Mouse (Mus musculus) small intestine, adult 2 months (tissue): ENCODE data around the gene Fam129a. TPM values are rescaled to one million over a fixed set of nuclear protein-coding genes. Genes with fewer than 3 reads are reported as not detected.

ENCODE experiments used
- H3K27ac ChIP-seq: fragments of 200-500 bp; 2 replicates; pipeline ENCODE4 v1.5.1; 2012; ENCODE audit warnings: low read depth, low read length, control low read depth, inconsistent platforms; ENCODE audit not compliant: insufficient read depth
- H3K27me3 ChIP-seq: fragments of 200-500 bp; 2 replicates; pipeline ENCODE4 v1.6.1; 2012; ENCODE audit warnings: mild to moderate bottlenecking, moderate library complexity, low read length, inconsistent platforms; ENCODE audit not compliant: control insufficient read depth, insufficient read depth
- H3K36me3 ChIP-seq: fragments of 200-500 bp; 2 replicates; pipeline ENCODE4 v1.6.1; 2012; ENCODE audit warnings: mild to moderate bottlenecking, low read length, control low read depth, inconsistent platforms; ENCODE audit not compliant: control insufficient read depth, insufficient read depth
- H3K4me1 ChIP-seq: fragments of 200-500 bp; 2 replicates; pipeline ENCODE4 v1.6.1; 2012; ENCODE audit warnings: low read length, inconsistent platforms, mixed read lengths; ENCODE audit not compliant: control insufficient read depth, insufficient read depth, insufficient read length
- H3K4me3 ChIP-seq: fragments of 200-500 bp; 2 replicates; pipeline ENCODE4 v1.5.1; 2012; ENCODE audit warnings: low read depth, mild to moderate bottlenecking, control low read depth, inconsistent platforms, low read length, moderate library complexity
- CTCF ChIP-seq: fragments of 200-500 bp; IDR thresholded peaks from 2 replicates; pipeline ENCODE4 v1.5.1; 2012; ENCODE audit warnings: low read depth, mild to moderate bottlenecking, control low read depth, inconsistent platforms, low read length, moderate library complexity, mixed read lengths; ENCODE audit not compliant: insufficient replicate concordance, insufficient read length; ENCODE audit errors: extremely low read depth
- POLR2A ChIP-seq: fragments of 200-500 bp; IDR thresholded peaks from 2 replicates; pipeline ENCODE4 v1.6.1; 2012; ENCODE audit warnings: low read depth, mild to moderate bottlenecking, control low read depth, inconsistent platforms, low read length, moderate library complexity
- WGBS: fragments of 180-500 bp; shearing (Covaris S2); methylation state at CpG from one replicate; pipeline ENCODE4 v1.1.7; 2018; 5-methylcytosine and 5-hydroxymethylcytosine counted together
- polyA plus RNA-seq: library from polyadenylated mRNA; depleted of rRNA; stranded (reverse); fragments of >200 nt; gene quantifications from 2 replicates; pipeline ENCODE4 v1.2.3, GENCODE M21; 2012

Fam129a gene
- polyA plus RNA-seq, 1 experiment: 1.6 TPM

DNA sequence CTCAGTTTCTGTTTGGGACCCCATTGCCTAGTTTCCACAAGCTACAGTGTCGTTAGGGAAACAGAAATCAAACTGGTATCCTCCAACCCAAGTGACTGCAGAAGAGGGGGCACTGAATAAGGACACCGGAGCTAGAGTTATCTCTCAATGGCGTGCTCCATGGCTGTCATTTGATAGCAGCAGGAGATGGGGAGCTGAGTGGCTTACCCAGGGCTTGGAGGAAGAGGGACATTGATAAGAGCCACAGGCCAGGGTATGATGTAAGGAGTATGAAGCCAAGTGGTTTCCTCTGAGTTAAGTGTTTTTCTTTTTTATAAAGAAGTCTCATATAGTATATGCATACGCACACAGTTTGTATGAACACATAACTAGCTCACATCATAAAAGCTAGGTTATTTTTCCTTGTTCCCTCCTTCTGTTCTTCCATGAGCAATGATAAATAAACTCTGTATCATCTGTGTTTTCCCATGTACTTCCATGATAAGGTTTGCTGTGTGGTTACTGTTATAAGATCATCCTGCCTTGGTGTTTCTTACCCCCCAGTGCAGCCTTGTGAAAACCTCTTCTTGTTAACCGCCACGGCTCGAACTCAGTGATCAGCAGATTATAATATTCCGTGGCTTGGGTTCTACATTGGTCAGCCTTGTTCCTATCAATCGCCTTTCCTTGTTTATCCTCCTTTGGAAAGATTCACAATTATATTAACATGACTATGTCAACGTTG lies 96.5 kb downstream of the Fam129a start:
- H3K4me1 ChIP-seq: no peaks in the 10 kb centered on the region; the same call in 1 of the 2 replicates
- H3K36me3 ChIP-seq: no peaks in the 10 kb centered on the region
- 84% methylated on average over 10 of the region's 10 CpGs for WGBS
- no peak overlapping the region for H3K4me3 ChIP-seq
- no peak overlapping the region for H3K27ac ChIP-seq
- TF ChIP-seq CTCF: no peak
- H3K27me3 ChIP-seq: no peaks in the 10 kb centered on the region

GRCm38 (mm10) chr1:151670006-151670591 lies 99.1 kb downstream of the Fam129a start:
- no peak overlapping the region for H3K4me3 ChIP-seq
- no peak overlapping the region for H3K27ac ChIP-seq
- WGBS: 76% methylated on average over 9 of the region's 9 CpGs
- no peaks in the 10 kb centered on the region for H3K27me3 ChIP-seq
- no peaks in the 10 kb centered on the region for H3K36me3 ChIP-seq
- no peaks in the 10 kb centered on the region for H3K4me1 ChIP-seq
- TF ChIP-seq POLR2A (no peak), CTCF (no peak)

DNA sequence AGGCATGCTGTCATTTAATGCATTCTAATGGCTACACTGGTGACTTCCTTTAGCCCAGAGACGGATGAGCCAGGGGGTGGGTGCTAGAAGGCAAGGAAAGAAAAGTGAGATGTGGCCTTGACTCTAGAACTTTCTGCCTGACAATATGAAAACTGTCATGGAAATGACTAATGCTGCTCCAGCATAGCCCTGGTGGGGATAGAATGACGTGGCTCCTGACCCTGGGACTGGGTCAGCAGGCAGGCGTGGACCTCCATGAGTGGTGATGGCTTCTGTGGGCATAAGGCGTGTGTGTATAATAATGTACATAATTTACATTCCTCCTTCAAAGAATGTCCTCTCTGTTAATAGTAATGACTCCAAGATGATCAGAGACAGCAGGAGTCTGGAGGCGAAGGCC lies 104.7 kb downstream of the Fam129a start:
- Histone ChIP-seq H3K4me1 (0 out of 2 replicates have a peak, but pooled peaks cover 2% of the 10 kb centered on the region), H3K4me3 (no peak overlapping the region), H3K36me3 (no peaks in the 10 kb centered on the region), H3K27me3 (no peaks in the 10 kb centered on the region), H3K27ac (no peak overlapping the region)
- 73% methylated on average over 5 of the region's 5 CpGs for WGBS
- no peak for TF ChIP-seq POLR2A
- no peak for TF ChIP-seq CTCF

DNA sequence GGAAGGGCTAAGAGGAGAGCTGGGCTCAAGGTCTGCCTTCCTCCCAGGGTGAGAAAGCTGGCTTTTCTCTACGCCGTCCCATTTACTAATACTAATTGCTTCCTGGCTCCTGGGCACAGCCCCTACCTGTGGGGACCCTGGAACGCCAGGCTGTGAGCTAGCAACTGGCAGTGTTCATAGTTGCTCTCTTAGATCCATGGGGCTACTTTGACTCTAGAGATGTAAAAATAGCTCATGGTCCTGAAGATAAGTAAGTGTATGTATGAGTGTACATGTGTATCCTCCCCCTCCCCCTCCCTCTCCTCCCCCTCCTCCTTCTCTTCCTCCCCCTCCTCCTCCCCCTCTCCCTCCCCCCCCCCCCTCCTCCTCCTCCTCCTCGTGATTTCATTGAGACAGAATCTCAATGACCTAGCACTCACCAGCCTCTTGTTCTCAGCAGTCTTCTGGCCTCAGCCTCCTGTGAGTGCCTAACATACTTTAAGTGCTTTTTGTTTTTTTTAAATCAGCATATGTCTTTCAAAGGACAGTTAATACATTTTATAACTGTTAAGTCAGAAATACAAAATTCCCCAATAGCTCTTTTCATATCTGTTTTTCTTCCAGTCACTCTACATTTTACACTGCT lies 106.3 kb downstream of the Fam129a start:
- Histone ChIP-seq H3K4me3 (no peak overlapping the region), H3K27me3 (no peaks in the 10 kb centered on the region), H3K4me1 (0 out of 2 replicates have a peak, but pooled peaks cover 2% of the 10 kb centered on the region), H3K27ac (no peak overlapping the region), H3K36me3 (no peaks in the 10 kb centered on the region)
- TF ChIP-seq CTCF (no peak), POLR2A (no peak)
- 67% methylated on average over 3 of the region's 4 CpGs for WGBS

GRCm38 (mm10) chr1:151677975-151678374 lies 107.0 kb downstream of the Fam129a start:
- H3K4me1 ChIP-seq: 0 out of 2 replicates have a peak, but pooled peaks cover 2% of the 10 kb centered on the region
- WGBS: 32% methylated on average over 4 of the region's 4 CpGs
- no peak overlapping the region for H3K4me3 ChIP-seq
- TF ChIP-seq POLR2A: no peak
- TF ChIP-seq CTCF: no peak
- H3K27me3 ChIP-seq: no peaks in the 10 kb centered on the region
- no peaks in the 10 kb centered on the region for H3K36me3 ChIP-seq
- H3K27ac ChIP-seq: no peak overlapping the region

DNA sequence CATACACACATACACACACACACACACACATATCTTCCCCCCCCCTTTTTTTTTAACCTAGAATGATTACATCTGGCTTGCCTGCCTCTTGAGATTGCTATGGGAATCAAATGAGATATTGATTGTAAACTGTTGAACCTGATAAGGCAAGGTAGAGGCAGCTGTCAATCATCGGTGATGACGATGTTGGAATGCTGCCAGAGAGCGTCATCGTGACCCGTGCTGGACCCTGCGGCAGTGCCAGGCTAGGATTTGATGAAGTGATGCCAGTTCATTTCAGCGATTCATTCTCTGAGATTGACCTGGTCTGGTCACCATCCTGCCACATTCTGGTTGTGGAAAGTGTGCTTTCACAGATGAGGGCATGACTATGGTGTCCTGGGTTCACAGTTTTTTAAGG lies 108.2 kb downstream of the Fam129a start:
- Histone ChIP-seq H3K4me3 (no peak overlapping the region), H3K4me1 (0 out of 2 replicates have a peak, but pooled peaks cover 2% of the 10 kb centered on the region), H3K27me3 (no peaks in the 10 kb centered on the region), H3K36me3 (no peaks in the 10 kb centered on the region), H3K27ac (no peak overlapping the region)
- 31% methylated on average over 7 of the region's 7 CpGs for WGBS
- no peak for TF ChIP-seq CTCF
- TF ChIP-seq POLR2A: no peak

DNA sequence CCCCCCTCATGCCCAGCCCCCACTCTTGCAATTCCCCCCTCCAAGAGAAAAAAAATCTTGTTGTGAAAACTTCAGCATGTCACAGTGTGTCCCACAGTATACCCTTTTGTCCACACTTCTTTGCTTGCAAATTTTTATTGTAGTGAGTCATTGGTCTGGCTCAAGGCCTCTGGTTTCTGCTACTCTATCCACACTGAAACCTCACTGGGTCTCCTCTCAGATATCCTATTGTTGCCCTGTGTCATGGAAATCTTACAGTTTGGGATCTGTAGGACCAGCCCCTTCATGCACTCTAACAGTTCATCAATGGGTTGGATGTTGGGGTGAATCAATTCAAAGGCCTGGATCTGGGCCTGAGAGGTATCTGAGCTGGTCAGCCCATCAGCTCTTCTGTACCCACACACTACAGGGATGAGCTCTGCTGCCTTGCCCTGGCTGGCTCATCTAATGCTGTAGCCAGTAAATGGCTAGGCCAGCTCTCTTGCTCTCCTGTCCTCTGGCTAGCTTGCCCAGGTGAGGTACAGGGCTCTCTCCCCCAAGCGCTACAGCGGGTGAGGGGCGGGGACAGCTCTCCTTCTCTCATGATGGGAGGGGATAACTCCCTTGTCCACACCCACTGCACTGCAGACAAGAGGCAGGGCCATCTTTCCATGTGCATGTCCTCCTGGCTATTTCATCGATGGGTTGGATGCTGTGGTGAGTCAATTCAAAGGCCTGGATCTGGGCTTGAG lies 109.1 kb downstream of the Fam129a start:
- Histone ChIP-seq H3K4me3 (no peak overlapping the region), H3K27ac (no peak overlapping the region), H3K27me3 (no peaks in the 10 kb centered on the region), H3K36me3 (no peaks in the 10 kb centered on the region), H3K4me1 (peaks cover 2% of the 10 kb centered on the region; the same call in 1 of the 2 replicates)
- WGBS: 92% methylated on average over 4 of the region's 4 CpGs
- no peak for TF ChIP-seq POLR2A
- no peak for TF ChIP-seq CTCF
